Mouse (Mus musculus): Measurements from ENCODE around the gene Rngtt.
"Not testable (repeated sequence)": the region's sequence is repeated elsewhere in the genome, so short reads cannot be mapped to it uniquely, and the experiment has no call there.

Gene Rngtt

DNA sequence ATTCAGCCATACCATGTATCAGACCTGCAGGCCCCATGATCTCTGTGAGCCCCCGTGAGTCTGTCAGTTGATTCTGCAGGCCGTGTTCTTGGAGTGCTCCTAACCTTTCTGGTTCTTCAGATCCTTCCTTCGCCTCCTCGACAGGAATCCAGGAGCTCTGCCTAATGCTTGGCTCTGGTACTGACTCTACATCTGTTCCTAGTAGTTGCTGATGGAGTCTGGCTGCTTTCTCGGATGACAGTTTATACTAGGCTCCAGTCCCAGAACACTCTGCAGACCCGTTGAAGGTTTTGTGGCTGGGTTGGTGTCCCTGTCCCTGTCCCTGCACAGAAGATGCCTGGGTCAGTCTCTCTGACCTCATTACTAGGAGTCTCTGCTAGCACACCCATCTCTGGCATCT lies 131.8 kb downstream of the Rngtt start:
- DNase-seq (ENCODE audit: low spot score in 2 of 2), result no peak

DNA sequence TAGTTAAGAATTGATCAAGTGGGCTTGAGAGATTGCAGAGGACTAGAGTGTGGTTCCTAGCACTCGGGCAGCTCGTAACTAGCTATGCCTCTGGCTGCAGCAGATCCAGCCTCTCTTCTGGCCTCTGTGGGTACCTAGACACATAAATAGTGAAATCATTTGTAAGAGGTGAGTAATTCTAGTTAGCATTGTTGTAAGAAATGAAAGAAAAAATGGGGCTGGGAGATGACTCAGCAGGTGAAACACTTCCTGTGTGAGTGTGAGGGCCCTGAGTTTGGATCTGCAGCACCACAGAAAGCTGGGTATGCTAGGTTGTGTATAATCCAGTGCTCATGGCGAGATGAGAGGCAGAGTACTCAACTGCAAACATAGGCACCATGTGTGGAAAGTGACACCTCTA lies 136.2 kb downstream of the Rngtt start:
- no peak for DNase-seq (ENCODE audit: low spot score in 2 of 2)

- DNase-seq (ENCODE audit: low spot score in 2 of 2), result no peak
Observed at GRCm38 (mm10) chr4:33446881-33447280, 136.8 kb downstream of the Rngtt start.

GRCm38 (mm10) chr4:33450356-33450755 lies 140.2 kb downstream of the Rngtt start:
- DNase-seq (ENCODE audit: low spot score in 2 of 2), result not testable (repeated sequence)

DNA sequence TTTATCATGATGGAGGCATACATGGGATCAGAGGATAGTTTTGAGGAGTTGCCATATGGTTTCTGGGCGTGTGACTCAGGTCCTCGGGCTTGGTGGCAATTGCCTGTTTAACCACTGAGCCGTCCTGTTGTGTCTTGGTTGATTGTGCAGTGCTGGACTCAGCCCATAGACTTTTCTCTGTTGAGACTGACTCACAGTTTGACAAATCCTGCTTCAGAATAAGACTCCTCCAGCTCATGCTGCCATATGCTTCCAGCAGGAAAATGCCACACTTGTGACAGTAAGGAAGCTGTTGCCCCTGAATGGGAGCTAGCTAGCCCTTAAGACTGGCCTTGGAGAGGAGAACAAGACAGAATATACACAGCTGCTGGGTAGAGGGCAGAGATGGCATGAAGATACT lies 149.7 kb downstream of the Rngtt start:
- no peak for DNase-seq (ENCODE audit: low spot score in 2 of 2)

GRCm38 (mm10) chr4:33464432-33464831 lies 154.3 kb downstream of the Rngtt start:
- no peak for DNase-seq (ENCODE audit: low spot score in 2 of 2)

- no peak for DNase-seq (ENCODE audit: low spot score in 2 of 2)
Observed at GRCm38 (mm10) chr4:33465871-33466270, 155.8 kb downstream of the Rngtt start.

GRCm38 (mm10) chr4:33466970-33467399 lies 156.9 kb downstream of the Rngtt start:
- no peak for DNase-seq (ENCODE audit: low spot score in 2 of 2)

DNA sequence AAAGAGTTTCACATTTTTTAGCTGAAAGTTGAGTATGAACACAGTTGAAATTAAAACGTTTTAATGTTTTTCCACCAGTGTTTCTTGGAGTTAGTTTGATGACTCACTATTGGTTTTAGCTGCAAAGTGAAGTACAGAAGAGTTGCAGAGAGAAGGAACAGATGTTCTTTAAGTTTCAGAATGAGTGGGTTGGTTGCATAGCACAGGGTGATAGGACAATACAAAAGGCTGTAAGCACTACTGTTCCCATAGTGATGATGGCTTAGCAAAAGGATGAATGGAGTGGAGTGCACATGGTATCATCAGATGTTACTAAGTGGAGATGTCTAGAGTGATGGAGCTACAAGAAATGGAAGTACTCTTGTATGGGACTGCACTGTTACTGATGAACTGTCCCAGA lies 157.5 kb downstream of the Rngtt start:
- no peak for DNase-seq (ENCODE audit: low spot score in 2 of 2)

DNA sequence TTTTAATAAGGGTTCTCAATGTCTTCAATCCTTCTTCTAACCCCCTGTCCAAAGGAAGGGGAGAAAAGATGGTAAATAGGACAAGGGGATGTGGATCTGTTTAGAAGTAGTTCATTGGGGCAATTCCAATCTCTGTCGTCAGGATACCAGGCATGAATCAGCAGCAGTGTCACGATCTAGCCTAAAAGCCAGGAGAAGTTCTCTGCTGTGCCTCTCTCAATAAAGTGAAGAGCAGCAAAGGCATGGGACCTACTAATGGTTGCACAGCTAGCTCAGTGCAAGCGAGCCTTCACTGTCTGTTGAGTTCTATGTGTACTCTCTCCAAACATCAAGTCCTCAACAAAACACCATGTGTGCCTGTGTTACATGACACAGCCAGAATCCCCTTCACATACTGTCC lies 158.0 kb downstream of the Rngtt start:
- no peak for DNase-seq (ENCODE audit: low spot score in 2 of 2)

DNA sequence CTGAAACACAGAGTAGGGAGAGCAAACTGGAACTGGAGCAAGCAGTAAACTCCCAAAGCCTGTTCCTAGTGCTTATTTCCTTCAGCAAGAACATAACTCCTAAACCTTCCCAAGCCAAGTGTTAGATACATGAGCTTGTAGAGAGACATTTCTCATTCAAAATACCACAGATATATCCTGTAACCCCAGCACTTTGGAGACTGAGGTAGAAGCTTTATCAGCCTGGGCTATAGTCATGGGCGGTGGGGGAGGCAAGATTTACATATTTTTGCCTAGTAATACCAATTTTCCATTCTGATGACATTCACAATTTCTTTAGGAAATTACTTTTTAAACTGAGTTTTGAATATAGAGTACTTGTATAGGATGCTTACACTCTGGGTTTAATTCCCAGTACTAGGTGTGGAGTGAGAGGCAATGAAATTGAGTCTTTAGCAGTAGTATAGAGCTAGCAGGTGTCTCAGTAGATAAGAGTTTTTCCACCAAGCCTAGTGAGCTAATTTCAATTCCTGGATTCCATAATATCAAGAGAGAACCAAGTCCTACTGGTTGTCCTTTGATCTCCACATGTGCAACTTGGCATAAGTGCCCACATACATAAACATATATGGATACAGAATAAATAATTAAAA lies 160.7 kb downstream of the Rngtt start:
- DNase-seq (ENCODE audit: low spot score in 2 of 2), result no peak

DNA sequence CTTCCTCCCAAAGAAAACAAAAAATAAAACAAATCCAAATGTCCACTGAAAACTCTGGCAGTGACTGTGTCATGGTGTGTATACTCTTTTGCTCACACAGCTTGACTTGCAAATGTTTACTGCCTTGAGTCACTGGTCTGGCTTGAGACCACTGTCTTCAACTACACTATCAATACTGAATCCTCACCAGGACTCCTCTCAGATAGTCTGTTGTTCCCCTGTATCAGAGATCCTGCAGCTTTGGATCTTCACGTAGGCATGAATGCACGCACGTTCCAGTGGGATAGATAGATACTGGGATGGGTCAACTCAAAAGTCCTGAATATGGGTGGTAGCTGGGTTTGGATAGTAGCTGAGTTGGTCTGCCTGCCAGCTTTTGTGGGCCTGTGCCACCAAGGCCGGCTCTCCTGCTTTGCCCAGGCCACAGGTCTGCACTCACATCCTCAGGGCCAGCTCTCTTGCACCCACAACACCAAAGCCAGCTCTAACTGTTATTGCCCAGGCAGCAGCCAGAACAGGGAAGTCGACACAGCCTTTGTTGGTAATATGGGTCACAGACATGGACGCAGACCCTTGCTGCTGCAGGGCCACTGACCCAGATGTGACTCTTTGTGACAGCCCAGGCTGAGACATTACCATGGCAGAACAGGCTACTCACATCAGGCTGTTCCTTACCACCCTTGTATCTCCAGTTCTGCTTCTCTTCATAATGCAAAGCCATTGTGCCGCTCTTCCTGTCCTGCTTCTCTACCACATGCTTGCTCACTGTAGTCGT lies 168.1 kb downstream of the Rngtt start:
- no peak for DNase-seq (ENCODE audit: low spot score in 2 of 2)

GRCm38 (mm10) chr4:33481721-33482120 lies 171.6 kb downstream of the Rngtt start:
- DNase-seq (ENCODE audit: low spot score in 2 of 2), result no peak

GRCm38 (mm10) chr4:33486050-33486449 lies 175.9 kb downstream of the Rngtt start:
- no peak for DNase-seq (ENCODE audit: low spot score in 2 of 2)

GRCm38 (mm10) chr4:33491108-33491507 lies 181.0 kb downstream of the Rngtt start:
- DNase-seq (ENCODE audit: low spot score in 2 of 2), result no peak

DNA sequence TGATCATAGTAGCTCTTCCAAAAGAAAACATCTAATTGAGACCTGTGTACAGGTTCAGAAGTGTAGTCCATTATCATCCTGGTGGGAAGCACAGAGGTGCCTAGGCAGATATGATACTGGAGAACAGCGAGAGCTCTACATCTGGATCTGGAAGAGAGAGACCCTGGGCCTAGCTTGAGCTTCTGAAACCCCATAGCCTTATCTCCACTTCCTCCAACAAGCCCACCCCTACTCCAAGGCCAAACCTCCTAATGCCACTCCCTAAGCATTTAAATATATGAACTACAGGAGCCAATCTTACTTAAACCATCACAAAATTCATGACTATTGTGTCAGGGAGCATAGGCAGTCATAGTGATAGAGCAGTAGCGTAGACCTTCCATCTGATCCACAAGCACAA lies 184.3 kb downstream of the Rngtt start:
- no peak for DNase-seq (ENCODE audit: low spot score in 2 of 2)

DNA sequence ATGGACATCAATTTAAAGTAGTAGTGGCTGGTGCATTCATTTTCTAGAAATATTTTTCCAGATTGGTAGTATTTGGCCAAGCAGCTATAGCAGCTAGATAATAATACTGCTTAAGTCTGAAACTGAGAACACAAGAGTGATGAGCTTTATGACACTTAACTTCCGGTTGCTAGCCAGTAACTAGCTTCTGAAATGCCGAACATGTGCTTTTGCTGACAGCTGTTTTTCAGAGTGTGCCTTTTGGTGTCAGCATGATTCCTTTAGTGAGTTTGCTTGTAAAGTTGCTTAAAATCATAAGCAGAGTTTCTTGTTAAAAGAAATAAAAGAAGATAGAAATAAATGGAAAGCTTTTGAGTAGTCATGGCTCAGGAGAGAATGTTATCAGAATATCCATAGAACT lies 186.9 kb downstream of the Rngtt start:
- no peak for DNase-seq (ENCODE audit: low spot score in 2 of 2)

- no peak for DNase-seq (ENCODE audit: low spot score in 2 of 2)
Observed at GRCm38 (mm10) chr4:33497657-33498056, 187.5 kb downstream of the Rngtt start.

- no peak for DNase-seq (ENCODE audit: low spot score in 2 of 2)
Observed at GRCm38 (mm10) chr4:33498160-33498874, 188.2 kb downstream of the Rngtt start.

- DNase-seq (ENCODE audit: low spot score in 2 of 2), result no peak
Observed at GRCm38 (mm10) chr4:33506638-33507037, 196.5 kb downstream of the Rngtt start.

GRCm38 (mm10) chr4:33510544-33510943 lies 200.4 kb downstream of the Rngtt start:
- DNase-seq (ENCODE audit: low spot score in 2 of 2), result no peak

GRCm38 (mm10) chr4:33513421-33513820 lies 203.3 kb downstream of the Rngtt start:
- DNase-seq (ENCODE audit: low spot score in 2 of 2), result no peak

Measured in frontal cortex, postnatal 14 days (tissue).